Mouse (Mus musculus): Measurements from ENCODE around the gene Arf6. TPM values are rescaled to one million over a fixed set of nuclear protein-coding genes. Genes with fewer than 3 reads are reported as not detected.
"Not testable (repeated sequence)": the region's sequence is repeated elsewhere in the genome, so short reads cannot be mapped to it uniquely, and the experiment has no call there.

Arf6 gene
- polyA plus RNA-seq, 1 experiment from 2014 or later = 47.4 TPM

GRCm38 (mm10) chr12:69378558-69379454 is 6.9 kb downstream of the Arf6 start:
- Histone ChIP-seq H3K9ac (ENCODE audit: low read depth, low read length) (no peak overlapping the region), H3K27me3 (ENCODE audit: control insufficient read depth, insufficient read depth, low read length) (no peaks in the 10 kb centered on the region), H3K27ac (ENCODE audit: low read depth, low read length) (no peak overlapping the region), H3K4me1 (replicated peaks; ENCODE audit: control insufficient read depth, insufficient read depth, low read length) (no peaks in the 10 kb centered on the region), H3K36me3 (ENCODE audit: control insufficient read depth, insufficient read depth, low read length) (no peaks in the 10 kb centered on the region), H3K9me3 (ENCODE audit: control insufficient read depth, low read length) (no peaks in the 10 kb centered on the region), H3K4me3 (ENCODE audit: low read depth, low read length) (no peak overlapping the region), H3K4me2 (replicated peaks; ENCODE audit: low read depth, low read length) (no peak overlapping the region)
- WGBS = 93% methylated on average over 11 of the region's 11 CpGs
- DNase-seq (ENCODE audit: low spot score) (no peak), ATAC-seq (ENCODE audit: low FRiP score) (no peak)

GRCm38 (mm10) chr12:69382880-69383279 is 10.9 kb downstream of the Arf6 start:
- ATAC-seq (ENCODE audit: low FRiP score) = no peak
- DNase-seq (ENCODE audit: low spot score) = no peak

GRCm38 (mm10) chr12:69384606-69385005 is 12.7 kb downstream of the Arf6 start:
- H3K27ac ChIP-seq (ENCODE audit: low read depth, low read length) = no peak overlapping the region
- H3K4me3 ChIP-seq (ENCODE audit: low read depth, low read length) = no peak overlapping the region
- no peaks in the 10 kb centered on the region for H3K4me1 ChIP-seq (replicated peaks; ENCODE audit: control insufficient read depth, insufficient read depth, low read length)
- no peak overlapping the region for H3K4me2 ChIP-seq (replicated peaks; ENCODE audit: low read depth, low read length)
- WGBS = 90% methylated on average over 5 of the region's 5 CpGs
- H3K9ac ChIP-seq (ENCODE audit: low read depth, low read length) = no peak overlapping the region
- H3K27me3 ChIP-seq (ENCODE audit: control insufficient read depth, insufficient read depth, low read length) = no peaks in the 10 kb centered on the region
- H3K9me3 ChIP-seq (ENCODE audit: control insufficient read depth, low read length) = no peaks in the 10 kb centered on the region
- H3K36me3 ChIP-seq (ENCODE audit: control insufficient read depth, insufficient read depth, low read length) = no peaks in the 10 kb centered on the region
- no peak for DNase-seq (ENCODE audit: low spot score)
- ATAC-seq (ENCODE audit: low FRiP score) = no peak

More at GRCm38 (mm10) chr12:69382880-69383279, 10.9 kb downstream of the Arf6 start:
- Histone ChIP-seq H3K4me2 (replicated peaks; ENCODE audit: low read depth, low read length) (no peak overlapping the region), H3K4me3 (ENCODE audit: low read depth, low read length) (no peak overlapping the region), H3K9ac (ENCODE audit: low read depth, low read length) (no peak overlapping the region), H3K27ac (ENCODE audit: low read depth, low read length) (no peak overlapping the region), H3K36me3 (ENCODE audit: control insufficient read depth, insufficient read depth, low read length) (no peaks in the 10 kb centered on the region), H3K4me1 (replicated peaks; ENCODE audit: control insufficient read depth, insufficient read depth, low read length) (no peaks in the 10 kb centered on the region), H3K27me3 (ENCODE audit: control insufficient read depth, insufficient read depth, low read length) (no peaks in the 10 kb centered on the region), H3K9me3 (ENCODE audit: control insufficient read depth, low read length) (no peaks in the 10 kb centered on the region)
- 97% methylated on average over 1 of the region's 1 CpGs for WGBS

GRCm38 (mm10) chr12:69385542-69386280 is 13.8 kb downstream of the Arf6 start:
- WGBS = 87% methylated on average over 6 of the region's 6 CpGs
- H3K27me3 ChIP-seq (ENCODE audit: control insufficient read depth, insufficient read depth, low read length) = no peaks in the 10 kb centered on the region
- ATAC-seq (ENCODE audit: low FRiP score) = no peak

GRCm38 (mm10) chr12:69386281-69386732 is 14.4 kb downstream of the Arf6 start:
- H3K9ac ChIP-seq (ENCODE audit: low read depth, low read length); DNase-seq (ENCODE audit: low spot score); H3K36me3 ChIP-seq (ENCODE audit: control insufficient read depth, insufficient read depth, low read length); ATAC-seq (ENCODE audit: low FRiP score); H3K4me2 ChIP-seq (replicated peaks; ENCODE audit: low read depth, low read length); H3K27ac ChIP-seq (ENCODE audit: low read depth, low read length); H3K4me1 ChIP-seq (replicated peaks; ENCODE audit: control insufficient read depth, insufficient read depth, low read length); H3K9me3 ChIP-seq (ENCODE audit: control insufficient read depth, low read length); H3K27me3 ChIP-seq (ENCODE audit: control insufficient read depth, insufficient read depth, low read length); H3K4me3 ChIP-seq (ENCODE audit: low read depth, low read length): not testable (repeated sequence)
- 66% methylated on average over 3 of the region's 12 CpGs for WGBS

More at GRCm38 (mm10) chr12:69385542-69386280, 13.8 kb downstream of the Arf6 start:
- no peak for DNase-seq (ENCODE audit: low spot score)
- no peak overlapping the region for H3K9ac ChIP-seq (ENCODE audit: low read depth, low read length)
- H3K4me3 ChIP-seq (ENCODE audit: low read depth, low read length) = no peak overlapping the region
- H3K4me2 ChIP-seq (replicated peaks; ENCODE audit: low read depth, low read length) = no peak overlapping the region
- no peaks in the 10 kb centered on the region for H3K9me3 ChIP-seq (ENCODE audit: control insufficient read depth, low read length)
- H3K4me1 ChIP-seq (replicated peaks; ENCODE audit: control insufficient read depth, insufficient read depth, low read length) = no peaks in the 10 kb centered on the region
- no peak overlapping the region for H3K27ac ChIP-seq (ENCODE audit: low read depth, low read length)
- H3K36me3 ChIP-seq (ENCODE audit: control insufficient read depth, insufficient read depth, low read length) = no peaks in the 10 kb centered on the region

GRCm38 (mm10) chr12:69388321-69388869 is 16.4 kb downstream of the Arf6 start:
- ATAC-seq (ENCODE audit: low FRiP score) (no peak), DNase-seq (ENCODE audit: low spot score) (no peak)
- Histone ChIP-seq H3K36me3 (ENCODE audit: control insufficient read depth, insufficient read depth, low read length) (no peaks in the 10 kb centered on the region), H3K27me3 (ENCODE audit: control insufficient read depth, insufficient read depth, low read length) (no peaks in the 10 kb centered on the region), H3K9ac (ENCODE audit: low read depth, low read length) (no peak overlapping the region), H3K4me1 (replicated peaks; ENCODE audit: control insufficient read depth, insufficient read depth, low read length) (no peaks in the 10 kb centered on the region), H3K27ac (ENCODE audit: low read depth, low read length) (no peak overlapping the region), H3K9me3 (ENCODE audit: control insufficient read depth, low read length) (no peaks in the 10 kb centered on the region), H3K4me3 (ENCODE audit: low read depth, low read length) (no peak overlapping the region), H3K4me2 (replicated peaks; ENCODE audit: low read depth, low read length) (no peak overlapping the region)
- 95% methylated on average over 10 of the region's 10 CpGs for whole genome bisulfite sequencing

- DNase-seq (ENCODE audit: low spot score) (no peak), ATAC-seq (ENCODE audit: low FRiP score) (no peak)
- Histone ChIP-seq H3K27ac (ENCODE audit: low read depth, low read length) (no peak overlapping the region), H3K4me3 (ENCODE audit: low read depth, low read length) (no peak overlapping the region), H3K36me3 (ENCODE audit: control insufficient read depth, insufficient read depth, low read length) (no peaks in the 10 kb centered on the region), H3K9ac (ENCODE audit: low read depth, low read length) (no peak overlapping the region), H3K9me3 (ENCODE audit: control insufficient read depth, low read length) (no peaks in the 10 kb centered on the region), H3K4me2 (replicated peaks; ENCODE audit: low read depth, low read length) (no peak overlapping the region), H3K27me3 (ENCODE audit: control insufficient read depth, insufficient read depth, low read length) (no peaks in the 10 kb centered on the region), H3K4me1 (replicated peaks; ENCODE audit: control insufficient read depth, insufficient read depth, low read length) (no peaks in the 10 kb centered on the region)
- 78% methylated on average over 7 of the region's 7 CpGs for WGBS
Observed at GRCm38 (mm10) chr12:69389273-69389938, 17.5 kb downstream of the Arf6 start.

- Histone ChIP-seq H3K27ac (ENCODE audit: low read depth, low read length) (no peak overlapping the region), H3K4me1 (replicated peaks; ENCODE audit: control insufficient read depth, insufficient read depth, low read length) (no peaks in the 10 kb centered on the region), H3K36me3 (ENCODE audit: control insufficient read depth, insufficient read depth, low read length) (no peaks in the 10 kb centered on the region), H3K9ac (ENCODE audit: low read depth, low read length) (no peak overlapping the region), H3K9me3 (ENCODE audit: control insufficient read depth, low read length) (no peaks in the 10 kb centered on the region), H3K27me3 (ENCODE audit: control insufficient read depth, insufficient read depth, low read length) (no peaks in the 10 kb centered on the region), H3K4me2 (replicated peaks; ENCODE audit: low read depth, low read length) (no peak overlapping the region), H3K4me3 (ENCODE audit: low read depth, low read length) (no peak overlapping the region)
- ATAC-seq (ENCODE audit: low FRiP score) (no peak), DNase-seq (ENCODE audit: low spot score) (no peak)
- WGBS = 82% methylated on average over 7 of the region's 7 CpGs
Observed at GRCm38 (mm10) chr12:69390000-69390698, 18.2 kb downstream of the Arf6 start.

Measured in hindbrain, embryonic 11.5 days (tissue).